Mouse (Mus musculus) kidney, postnatal 25 days (tissue): ENCODE results near the gene Srgn.
"Not testable (repeated sequence)": the region's sequence is repeated elsewhere in the genome, so short reads cannot be mapped to it uniquely, and the experiment has no call there.

ENCODE experiments used
- DNase-seq, 2 experiments: peaks; one replicate each; pipeline ENCODE4 v3.0.0; 2021; ENCODE audit warnings: mixed read lengths in 2 of 2

Gene Srgn

GRCm38 (mm10) chr10:62520911-62521310 lies 6.3 kb downstream of the Srgn start:
- DNase-seq: no peak

DNA sequence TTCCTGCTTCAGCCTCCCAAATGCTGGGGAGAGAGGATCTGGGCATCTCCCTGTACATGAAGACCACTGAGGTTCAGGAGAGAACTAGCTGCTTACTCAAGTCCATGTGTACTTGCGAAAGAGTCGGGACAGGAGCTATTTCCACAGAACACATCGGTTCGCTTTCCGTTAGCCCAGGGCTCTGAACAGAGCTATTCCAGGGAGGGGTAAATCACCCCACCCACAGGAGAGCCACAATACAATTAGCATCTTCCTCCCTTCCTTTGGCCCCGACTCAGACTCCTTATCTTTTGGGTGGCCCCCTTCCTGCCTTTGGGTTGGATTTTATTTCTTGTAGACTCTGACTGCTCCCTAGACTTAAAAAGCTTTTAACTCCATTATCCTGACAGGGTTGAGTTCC lies 9.7 kb downstream of the Srgn start:
- no peak for DNase-seq

GRCm38 (mm10) chr10:62512855-62513254 lies 14.4 kb downstream of the Srgn start:
- DNase-seq: no peak

GRCm38 (mm10) chr10:62511528-62511927 lies 15.7 kb downstream of the Srgn start:
- no peak for DNase-seq

- DNase-seq: no peak
Observed at GRCm38 (mm10) chr10:62509032-62509656, 18.1 kb downstream of the Srgn start.

- peak; percentile 59 to 74 for DNase-seq
Observed at GRCm38 (mm10) chr10:62508459-62508858, 18.8 kb downstream of the Srgn start.

DNA sequence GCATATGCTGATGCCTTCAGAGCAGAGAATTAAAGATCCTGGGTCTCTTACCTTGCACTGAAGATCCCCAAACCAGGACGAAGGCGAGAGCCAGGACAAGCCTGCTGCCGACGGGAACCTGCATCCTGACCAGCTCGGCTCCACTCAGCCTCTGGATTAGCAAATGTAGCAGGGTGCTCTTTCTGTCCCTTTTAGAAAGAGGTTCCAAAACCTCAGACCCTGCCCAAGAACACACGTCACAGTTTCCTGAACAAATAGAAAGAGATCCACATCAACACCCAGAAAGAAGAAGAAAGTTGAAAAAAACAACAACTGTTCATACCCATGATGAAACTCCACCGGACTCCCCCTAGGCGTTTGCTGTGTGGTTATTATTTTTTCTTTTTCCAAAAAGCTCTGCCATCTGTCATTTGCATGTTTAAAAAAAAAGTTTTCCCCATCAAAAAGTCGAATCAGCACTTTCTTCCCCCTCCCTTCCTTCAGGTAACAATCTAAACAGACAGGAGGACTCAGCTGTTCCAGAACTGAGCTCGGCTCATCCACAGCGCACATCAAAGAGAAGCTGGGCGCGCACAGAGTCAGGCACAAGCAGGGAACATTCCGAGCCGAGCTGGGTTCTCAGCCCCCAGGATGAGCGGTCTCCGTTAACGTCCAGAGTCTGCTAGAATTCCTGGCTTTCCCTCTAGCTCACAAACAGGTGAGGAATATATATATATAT lies 19.5 kb downstream of the Srgn start:
- peak; percentile 74 to 75 for DNase-seq

- no peak for DNase-seq
Observed at GRCm38 (mm10) chr10:62507071-62507470, 20.2 kb downstream of the Srgn start.

GRCm38 (mm10) chr10:62506019-62506556 lies 21.2 kb downstream of the Srgn start:
- DNase-seq: no peak

GRCm38 (mm10) chr10:62505224-62505983 lies 21.8 kb downstream of the Srgn start:
- no peak for DNase-seq

GRCm38 (mm10) chr10:62503836-62504628 lies 23.2 kb downstream of the Srgn start:
- DNase-seq: no peak

DNA sequence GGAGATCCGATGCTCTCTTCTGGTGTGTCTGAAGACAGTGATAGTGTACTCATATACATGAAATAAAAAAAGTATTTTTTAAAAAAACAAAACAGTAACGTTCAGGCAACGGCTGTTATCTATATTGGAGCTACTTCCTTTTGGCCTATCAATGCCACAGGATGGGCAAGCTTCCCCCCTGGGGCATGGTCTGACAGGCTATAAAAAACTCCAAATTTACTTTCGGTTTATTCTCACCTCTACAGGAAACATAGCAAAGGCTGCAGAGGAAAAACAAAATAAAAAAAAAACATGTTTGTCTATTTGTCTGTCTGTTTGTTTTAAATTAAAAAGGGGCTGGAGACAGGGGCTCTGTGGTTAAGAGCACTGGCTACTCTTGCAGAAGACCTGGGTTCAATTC lies 23.9 kb downstream of the Srgn start:
- peak; percentile 30 to 48 for DNase-seq

DNA sequence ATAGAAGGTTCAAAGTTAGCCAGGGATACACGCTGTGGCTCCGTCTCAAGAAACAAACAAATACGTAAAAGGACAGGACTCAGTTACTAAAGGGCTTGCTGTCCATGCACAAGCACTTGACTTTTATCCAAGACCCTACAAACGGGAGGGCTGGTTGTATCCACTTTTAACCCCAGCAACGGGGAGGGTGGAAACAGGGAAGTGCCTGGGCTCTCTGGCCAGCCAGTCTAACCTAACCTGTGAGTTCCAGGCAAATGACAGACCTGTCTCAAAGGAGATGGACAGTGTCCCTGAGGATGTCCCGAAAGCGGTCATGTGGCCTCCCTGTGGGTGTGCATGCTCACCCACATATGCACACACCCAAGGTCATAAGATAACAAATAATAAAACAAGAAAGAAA lies 25.3 kb downstream of the Srgn start:
- peak in 1 of 2 experiments; percentile 44 for DNase-seq

DNA sequence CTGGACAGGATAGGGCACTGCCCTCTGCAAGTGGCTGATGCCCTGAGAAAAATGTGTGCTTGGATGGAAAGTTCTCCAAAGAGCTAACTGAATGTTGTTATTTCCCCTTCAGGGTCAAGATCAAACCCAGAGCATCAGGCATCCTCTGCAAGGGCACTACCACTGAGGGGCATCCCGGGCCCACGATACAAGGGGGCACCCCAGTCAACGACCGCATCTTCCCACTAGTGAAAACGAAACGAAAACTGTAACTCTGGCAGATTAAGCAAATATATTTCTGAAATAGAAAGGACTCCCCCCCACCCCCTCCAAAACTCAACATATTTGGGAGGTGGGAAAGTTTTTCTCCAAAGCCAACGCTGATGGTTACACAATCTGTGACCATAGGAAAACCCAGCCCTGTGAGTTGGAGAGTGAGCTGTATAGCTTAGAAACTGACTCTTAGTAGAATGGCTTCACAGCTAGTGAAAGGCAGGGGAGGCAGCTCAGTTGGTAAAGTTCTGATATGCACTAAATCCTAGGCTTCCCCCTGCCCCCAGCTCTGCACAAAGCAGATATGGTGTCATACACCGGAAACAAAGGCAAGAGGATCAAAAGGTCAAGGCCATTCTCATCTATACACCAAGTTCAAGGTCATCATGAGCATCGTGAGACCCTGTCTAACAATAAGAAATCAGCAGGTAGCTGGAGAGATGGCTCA lies 26.2 kb downstream of the Srgn start:
- DNase-seq: no peak

GRCm38 (mm10) chr10:62500088-62500915 lies 26.9 kb downstream of the Srgn start:
- peak; percentile 58 to 59 for DNase-seq

- DNase-seq: not testable (repeated sequence)
Observed at GRCm38 (mm10) chr10:62491681-62492080, 35.6 kb downstream of the Srgn start.

- DNase-seq: peak; percentile 65 to 71
Observed at GRCm38 (mm10) chr10:62488266-62488665, 39.0 kb downstream of the Srgn start.

- peak; percentile 99 for DNase-seq
Observed at GRCm38 (mm10) chr10:62486618-62487415, 40.4 kb downstream of the Srgn start, which contains the start of gene Vps26a. Vps26a (minus strand) TSS chr10:62486805.

GRCm38 (mm10) chr10:62485878-62486582 lies 41.2 kb downstream of the Srgn start:
- DNase-seq: no peak
